Mouse (Mus musculus) intestine, embryonic 16.5 days (tissue): ENCODE measurements around the gene Cbx8. TPM values are rescaled to one million over a fixed set of nuclear protein-coding genes. Genes with fewer than 3 reads are reported as not detected.
A peak's percentile ranks its signal among the peaks of the same experiment; 100 is the strongest.

ENCODE experiments used
- ATAC-seq: fragments of 200-750 bp; cut with Nextera tagmentation; 2 replicates; pipeline ENCODE4 v1.8.0; 2017; ENCODE audit warnings: moderate TSS enrichment, moderate library complexity
- H3K27ac ChIP-seq: fragments of 300-500 bp; sonication (generic); 2 replicates; pipeline ENCODE4 v1.5.1; 2014; ENCODE audit warnings: mild to moderate bottlenecking, low read length
- H3K27me3 ChIP-seq: fragments of 300-500 bp; sonication (generic); replicated peaks from 2 replicates; pipeline ENCODE4 v1.6.1; 2014; ENCODE audit warnings: low read length, control low read depth, mixed read lengths; ENCODE audit not compliant: control insufficient read depth, insufficient read depth
- H3K36me3 ChIP-seq: fragments of 300-500 bp; sonication (generic); 2 replicates; pipeline ENCODE4 v1.6.1; 2014; ENCODE audit warnings: low read length, control low read depth; ENCODE audit not compliant: control insufficient read depth, insufficient read depth
- H3K4me1 ChIP-seq: fragments of 300-500 bp; sonication (generic); 2 replicates; pipeline ENCODE4 v1.6.1; 2014; ENCODE audit warnings: low read length, control low read depth, mixed read lengths; ENCODE audit not compliant: control insufficient read depth, insufficient read depth
- H3K4me2 ChIP-seq: fragments of 300-500 bp; sonication (generic); 2 replicates; pipeline ENCODE4 v1.6.1; 2014; ENCODE audit warnings: low read depth, low read length, control low read depth
- H3K4me3 ChIP-seq: fragments of 300-500 bp; sonication (generic); 2 replicates; pipeline ENCODE4 v1.5.1; 2014; ENCODE audit warnings: mild to moderate bottlenecking, low read length
- H3K9ac ChIP-seq: fragments of 300-500 bp; sonication (generic); 2 replicates; pipeline ENCODE4 v1.6.1; 2014; ENCODE audit warnings: low read depth, low read length
- H3K9me3 ChIP-seq: fragments of 300-500 bp; sonication (generic); 2 replicates; pipeline ENCODE4 v1.6.1; 2016; ENCODE audit warnings: low read length, control low read depth; ENCODE audit not compliant: control insufficient read depth
- WGBS: fragments of 180-500 bp; shearing (Covaris S2); extraction: QIAGEN DNeasy Blood & Tissue Kit; methylation state at CpG from one replicate; pipeline ENCODE4 v1.1.7; 2014; 5-methylcytosine and 5-hydroxymethylcytosine counted together
- polyA plus RNA-seq: library from polyadenylated mRNA; unstranded; fragments of >200 nt; fragmentation: Nextera tagmentation; extraction: Ambion mirVana; gene quantifications from 2 replicates; pipeline ENCODE4 v1.2.1, GENCODE M21; 2015

Gene Cbx8
- polyA plus RNA-seq, 1 experiment from 2014 or later, result 8.1 TPM

GRCm38 (mm10) chr11:119078691-119079444 is 38.1 kb upstream of the Cbx8 start:
- H3K9me3 ChIP-seq, result no peaks in the 10 kb centered on the region
- peak; percentile 40 for ATAC-seq
- H3K9ac ChIP-seq, result peak overlapping the region; percentile 38
- H3K27me3 ChIP-seq, result no peaks in the 10 kb centered on the region
- peaks cover 13% of the 10 kb centered on the region for H3K36me3 ChIP-seq
- H3K27ac ChIP-seq, result peak overlapping the region; percentile 78
- H3K4me1 ChIP-seq, result peaks cover 56% of the 10 kb centered on the region
- H3K4me2 ChIP-seq, result peak overlapping the region; percentile 44
- H3K4me3 ChIP-seq, result peak overlapping the region; percentile 24
- WGBS, result 16% methylated on average over 25 of the region's 27 CpGs

GRCm38 (mm10) chr11:119077755-119078154 is 37.0 kb upstream of the Cbx8 start:
- H3K9me3 ChIP-seq, result no peaks in the 10 kb centered on the region
- no peak overlapping the region for H3K9ac ChIP-seq
- no peak overlapping the region for H3K27ac ChIP-seq
- no peak overlapping the region for H3K4me3 ChIP-seq
- no peak for ATAC-seq
- no peaks in the 10 kb centered on the region for H3K27me3 ChIP-seq
- H3K4me2 ChIP-seq, result no peak overlapping the region
- peaks cover 52% of the 10 kb centered on the region for H3K4me1 ChIP-seq
- WGBS, result 86% methylated on average over 4 of the region's 4 CpGs
- H3K36me3 ChIP-seq, result peaks cover 13% of the 10 kb centered on the region

GRCm38 (mm10) chr11:119075805-119076204 is 35.0 kb upstream of the Cbx8 start:
- Histone ChIP-seq H3K4me2 (no peak overlapping the region), H3K36me3 (peaks cover under 1% of the 10 kb centered on the region)
- WGBS, result 75% methylated on average over 5 of the region's 5 CpGs

GRCm38 (mm10) chr11:119073876-119074433 is 33.2 kb upstream of the Cbx8 start:
- H3K9ac ChIP-seq, result no peak overlapping the region
- H3K27ac ChIP-seq, result no peak overlapping the region
- H3K4me3 ChIP-seq, result no peak overlapping the region
- peaks cover 30% of the 10 kb centered on the region for H3K4me1 ChIP-seq
- no peaks in the 10 kb centered on the region for H3K27me3 ChIP-seq
- H3K4me2 ChIP-seq, result no peak overlapping the region
- WGBS, result 74% methylated on average over 6 of the region's 6 CpGs
- no peak for ATAC-seq
- no peaks in the 10 kb centered on the region for H3K9me3 ChIP-seq
- H3K36me3 ChIP-seq, result no peaks in the 10 kb centered on the region

More at GRCm38 (mm10) chr11:119075805-119076204, 35.0 kb upstream of the Cbx8 start:
- Histone ChIP-seq H3K27me3 (no peaks in the 10 kb centered on the region), H3K9me3 (no peaks in the 10 kb centered on the region), H3K27ac (no peak overlapping the region), H3K4me3 (no peak overlapping the region), H3K9ac (no peak overlapping the region), H3K4me1 (peaks cover 45% of the 10 kb centered on the region)
- no peak for ATAC-seq

GRCm38 (mm10) chr11:119072986-119073385 is 32.2 kb upstream of the Cbx8 start:
- Histone ChIP-seq H3K4me2 (no peak overlapping the region), H3K36me3 (no peaks in the 10 kb centered on the region), H3K27me3 (no peaks in the 10 kb centered on the region), H3K9me3 (no peaks in the 10 kb centered on the region), H3K4me3 (no peak overlapping the region), H3K4me1 (peaks cover 22% of the 10 kb centered on the region), H3K9ac (no peak overlapping the region), H3K27ac (no peak overlapping the region)
- 48% methylated on average over 6 of the region's 6 CpGs for WGBS
- ATAC-seq, result no peak

- H3K4me2 ChIP-seq, result no peak overlapping the region
- 0 out of 2 replicates have a peak overlapping the region, but pooled peaks have one; percentile 8 for H3K27ac ChIP-seq
- 73% methylated on average over 7 of the region's 7 CpGs for WGBS
- no peaks in the 10 kb centered on the region for H3K27me3 ChIP-seq
- ATAC-seq, result peak; percentile 92
- H3K9me3 ChIP-seq, result no peaks in the 10 kb centered on the region
- peaks cover 22% of the 10 kb centered on the region for H3K4me1 ChIP-seq
- H3K4me3 ChIP-seq, result no peak overlapping the region
- no peak overlapping the region for H3K9ac ChIP-seq
- H3K36me3 ChIP-seq, result no peaks in the 10 kb centered on the region
These were observed 31.5 kb upstream of the Cbx8 start for GRCm38 (mm10) chr11:119072239-119072638.

GRCm38 (mm10) chr11:119066841-119067240 is 26.1 kb upstream of the Cbx8 start:
- no peak overlapping the region for H3K4me2 ChIP-seq
- H3K4me1 ChIP-seq, result 0 out of 2 replicates have a peak, but pooled peaks cover 2% of the 10 kb centered on the region
- no peak for ATAC-seq
- no peaks in the 10 kb centered on the region for H3K27me3 ChIP-seq
- H3K9ac ChIP-seq, result no peak overlapping the region
- H3K27ac ChIP-seq, result no peak overlapping the region
- WGBS, result 73% methylated on average over 8 of the region's 8 CpGs
- no peak overlapping the region for H3K4me3 ChIP-seq
- H3K9me3 ChIP-seq, result no peaks in the 10 kb centered on the region
- no peaks in the 10 kb centered on the region for H3K36me3 ChIP-seq

GRCm38 (mm10) chr11:119059256-119059655 is 18.5 kb upstream of the Cbx8 start:
- Histone ChIP-seq H3K9me3 (no peaks in the 10 kb centered on the region), H3K4me3 (no peak overlapping the region), H3K27ac (no peak overlapping the region), H3K4me2 (no peak overlapping the region), H3K36me3 (no peaks in the 10 kb centered on the region), H3K9ac (no peak overlapping the region), H3K27me3 (peaks cover 52% of the 10 kb centered on the region), H3K4me1 (peaks cover 30% of the 10 kb centered on the region)
- WGBS, result 17% methylated on average over 3 of the region's 3 CpGs
- no peak for ATAC-seq

- Histone ChIP-seq H3K4me1 (peaks cover 35% of the 10 kb centered on the region), H3K9ac (peak overlapping the region; percentile 63), H3K27ac (no peak overlapping the region), H3K36me3 (no peaks in the 10 kb centered on the region), H3K9me3 (no peaks in the 10 kb centered on the region), H3K4me2 (peak overlapping the region; percentile 99), H3K27me3 (peaks cover 54% of the 10 kb centered on the region), H3K4me3 (peak overlapping the region; percentile 28)
- peak; percentile 47 for ATAC-seq
- 4% methylated on average over 58 of the region's 58 CpGs for WGBS
These were observed 17.5 kb upstream of the Cbx8 start for GRCm38 (mm10) chr11:119058041-119058995.
